10 mouse cellular contexts compared by ENCODE assay signal in the genomic region with DNA sequence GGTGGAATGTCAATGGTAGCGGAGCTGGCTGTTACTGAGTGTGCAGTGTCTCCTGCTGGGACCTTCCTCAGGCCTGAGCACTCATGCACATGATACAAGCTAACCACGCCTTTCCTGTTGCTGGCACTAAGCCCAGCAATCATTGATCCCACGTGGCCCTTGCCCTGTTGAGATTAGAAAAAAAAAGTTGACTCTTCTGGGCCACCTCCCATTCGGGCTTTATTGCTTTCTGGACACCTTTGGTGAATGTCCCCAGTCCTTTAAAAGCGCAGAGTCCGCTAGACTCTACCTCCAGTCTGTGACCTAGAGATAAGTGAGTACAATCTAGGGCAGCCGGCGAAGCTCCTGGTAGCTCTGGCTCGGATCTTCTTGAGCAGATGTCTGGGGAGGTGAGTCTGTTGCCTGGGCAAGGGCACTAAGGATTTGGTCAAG. TPM values are rescaled to one million over a fixed set of nuclear protein-coding genes. Genes with fewer than 3 reads are reported as not detected.
DNase-seq lines count a peak whose midpoint lies in the region; ATAC-seq and TF ChIP-seq lines count a peak whose summit lies in the region.
"Had no signal": no experiment of that assay in that cellular context is flagged by ENCODE, and none has a peak within 500 bp of the region (broad histone marks: within the 10 kb centered on the region; RNA-seq: fewer than 3 reads in every experiment).

Gene Aqp8, plus strand, starts transcription at position 222 of the 432 bp plus-strand sequence.

- no peaks in the 10 kb centered on the region for H3K27me3 ChIP-seq in MEL (ENCODE audit: control insufficient read depth in 1 of 2, insufficient read depth in 2 of 2, low read length in 2 of 2)
- no peaks in the 10 kb centered on the region for H3K27me3 ChIP-seq in heart, embryonic 11.5 days (ENCODE audit: control insufficient read depth, insufficient read depth, low read length)
- H3K27me3 ChIP-seq: embryonic facial prominence, embryonic 13.5 days had no signal

- no peak for TF ChIP-seq POLR2A in MEL (IDR thresholded peaks at IDR 0.05; ENCODE audit: control insufficient read depth in 1 of 2, insufficient read depth in 1 of 2, low read depth in 1 of 2, low read length in 2 of 2, poor library complexity in 1 of 2)

- DNase-seq in MEL (ENCODE audit: low read depth, low spot score) (peak; percentile 94), adipocyte (ENCODE audit: low spot score) (peak; percentile 50)
- DNase-seq in kidney, postnatal 4 days, result peak; percentile 58 to 68
- DNase-seq in retina, postnatal 7 days (ENCODE audit: low read depth, low spot score), result peak; percentile 17
- no peak for DNase-seq in thymus, postnatal 0 days (ENCODE audit: low spot score)
- no peak for DNase-seq in layer of hippocampus, postnatal 14 days (ENCODE audit: low spot score in 2 of 2)
- no peak for DNase-seq in thymus, postnatal 4 days

- ATAC-seq in heart, embryonic 11.5 days (replicated peaks; ENCODE audit: insufficient number of reproducible peaks, low FRiP score, low TSS enrichment), result peak; percentile 85

- H3K4me2 ChIP-seq in heart, embryonic 11.5 days, result peak within 1 kb of the TSS; percentile 32
- H3K4me2 ChIP-seq: embryonic facial prominence, embryonic 13.5 days had no signal

- H3K4me3 ChIP-seq in MEL (ENCODE audit: control insufficient read depth in 1 of 2, insufficient read depth in 1 of 2, low read depth in 2 of 2, low read length in 2 of 2), result no peak within 1 kb of the TSS
- H3K4me3 ChIP-seq in heart, embryonic 11.5 days (ENCODE audit: low read depth, low read length), result peak within 1 kb of the TSS; percentile 21
- H3K4me3 ChIP-seq: embryonic facial prominence, embryonic 13.5 days had no signal

- peak; percentile 89 to 90 for TF ChIP-seq EP300 in MEL (IDR thresholded peaks at IDR 0.05; ENCODE audit: low read depth in 1 of 2, low read length in 2 of 2)

- peaks cover 7 to 44% of the 10 kb centered on the region in 2 experiments for H3K4me1 ChIP-seq in MEL (ENCODE audit: control insufficient read depth in 1 of 2, insufficient read depth in 2 of 2, low read length in 2 of 2)
- H3K4me1 ChIP-seq in heart, embryonic 11.5 days (ENCODE audit: control insufficient read depth, insufficient read depth, low read length), result peaks cover 7% of the 10 kb centered on the region
- H3K4me1 ChIP-seq: embryonic facial prominence, embryonic 13.5 days had no signal

- peaks cover 0 to 34% of the 10 kb centered on the region in 2 experiments; a peak in 2 of 4 replicates for H3K36me3 ChIP-seq in MEL (ENCODE audit: control insufficient read depth in 1 of 2, insufficient read depth in 2 of 2, low read length in 2 of 2)
- H3K36me3 ChIP-seq in heart, embryonic 11.5 days (ENCODE audit: control insufficient read depth, insufficient read depth, low read length), result no peaks in the 10 kb centered on the region
- H3K36me3 ChIP-seq: embryonic facial prominence, embryonic 13.5 days had no signal

- H3K9me3 ChIP-seq in MEL (replicated peaks; ENCODE audit: insufficient read depth, low read length), result no peaks in the 10 kb centered on the region
- no peaks in the 10 kb centered on the region for H3K9me3 ChIP-seq in heart, embryonic 11.5 days (replicated peaks; ENCODE audit: control insufficient read depth, low read length)
- H3K9me3 ChIP-seq: embryonic facial prominence, embryonic 13.5 days had no signal

- TF ChIP-seq RAD21 in MEL (IDR thresholded peaks at IDR 0.05; ENCODE audit: low read depth, low read length), result peak; percentile 9; the same call in 1 of the 2 replicates

- H3K79me2 ChIP-seq in MEL (ENCODE audit: control insufficient read depth, insufficient read depth, low read length, poor library complexity), result no peaks in the 10 kb centered on the region

- 0 out of 2 replicates have a peak within 1 kb of the TSS, but pooled peaks have one; percentile 20 for H3K27ac ChIP-seq in MEL (ENCODE audit: control insufficient read depth, low read depth, low read length)
- H3K27ac ChIP-seq in heart, embryonic 11.5 days (ENCODE audit: low read depth, low read length), result peak within 1 kb of the TSS; percentile 81
- H3K27ac ChIP-seq: embryonic facial prominence, embryonic 13.5 days had no signal

- 38% methylated on average over 9 of the region's 9 CpGs for WGBS in heart, embryonic 11.5 days (ENCODE audit: insufficient replicate concordance)

- H3K9ac ChIP-seq in MEL (ENCODE audit: control insufficient read depth, low read depth, low read length, poor library complexity, severe bottlenecking), result peak within 1 kb of the TSS; percentile 32; the same call in 1 of the 2 replicates
- no peak within 1 kb of the TSS for H3K9ac ChIP-seq in heart, embryonic 11.5 days (ENCODE audit: low read depth, low read length)
- H3K9ac ChIP-seq: embryonic facial prominence, embryonic 13.5 days had no signal

- TF ChIP-seq CTCF in MEL (IDR thresholded peaks at IDR 0.05 in 2 of 3, conservative IDR thresholded peaks at IDR 0.05 in 1 of 3; ENCODE audit: control insufficient read depth in 1 of 3, insufficient read depth in 1 of 3, low read depth in 2 of 3, low read length in 3 of 3, poor library complexity in 1 of 3, severe bottlenecking in 1 of 3), result peak in 2 of 3 experiments; percentile 5 to 18; a peak in 2 of 6 replicates

TF ChIP-seq in MEL, 35 proteins besides CTCF, POLR2A, EP300 and RAD21:
- TF ChIP-seq MYC (IDR thresholded peaks at IDR 0.05; ENCODE audit: low read depth, low read length) (peak; percentile 93), CHD2 (IDR thresholded peaks at IDR 0.05; ENCODE audit: low read length) (no peak), TAL1 (IDR thresholded peaks at IDR 0.05; ENCODE audit: low read length) (peak; percentile 87), UBTF (IDR thresholded peaks at IDR 0.05; ENCODE audit: borderline replicate concordance, insufficient read depth, low read depth, low read length) (no peak), BHLHE40 (IDR thresholded peaks at IDR 0.05; ENCODE audit: borderline replicate concordance, low read depth, low read length) (peak; percentile 74; the same call in 1 of the 2 replicates), POLR2AphosphoS2 (IDR thresholded peaks at IDR 0.05; ENCODE audit: low read length) (no peak), ZC3H11A (IDR thresholded peaks at IDR 0.05; ENCODE audit: low read depth, low read length) (no peak), NRF1 (IDR thresholded peaks at IDR 0.05; ENCODE audit: insufficient read depth, low read depth, low read length, poor library complexity, severe bottlenecking) (no peak), HCFC1 (IDR thresholded peaks at IDR 0.05; ENCODE audit: low read depth, low read length) (0 out of 2 replicates have a peak, but pooled peaks have one; percentile 16), ETS1 (IDR thresholded peaks at IDR 0.05; ENCODE audit: low read depth, low read length) (peak; percentile 70; the same call in 1 of the 2 replicates), E2F4 (IDR thresholded peaks at IDR 0.05; ENCODE audit: borderline replicate concordance, low read depth, low read length) (no peak), ZNF384 (IDR thresholded peaks at IDR 0.05; ENCODE audit: low read depth, low read length) (peak; percentile 96), NELFE (IDR thresholded peaks at IDR 0.05; ENCODE audit: low read depth, low read length) (no peak), ELF1 (IDR thresholded peaks at IDR 0.05; ENCODE audit: low read depth, low read length) (no peak), USF2 (IDR thresholded peaks at IDR 0.05; ENCODE audit: borderline replicate concordance in 1 of 2, insufficient read depth in 1 of 2, low read depth in 1 of 2, low read length in 2 of 2) (peak in 1 of 2 experiments; percentile 57; a peak in 1 of 4 replicates), ZMIZ1 (IDR thresholded peaks at IDR 0.05; ENCODE audit: low read depth, low read length) (no peak), RCOR1 (IDR thresholded peaks at IDR 0.05; ENCODE audit: low read depth, low read length) (peak; percentile 89), MAZ (IDR thresholded peaks at IDR 0.05; ENCODE audit: low read depth, low read length) (no peak), MYB (IDR thresholded peaks at IDR 0.05; ENCODE audit: low read depth, low read length) (no peak), POLR2AphosphoS5 (IDR thresholded peaks at IDR 0.05; ENCODE audit: borderline replicate concordance, low read depth, low read length) (no peak), SIN3A (IDR thresholded peaks at IDR 0.05; ENCODE audit: low read length) (peak; percentile 89), TCF12 (IDR thresholded peaks at IDR 0.05; ENCODE audit: low read depth, low read length) (peak; percentile 84), USF1 (IDR thresholded peaks at IDR 0.05; ENCODE audit: low read depth, low read length) (peak; percentile 92), JUND (IDR thresholded peaks at IDR 0.05; ENCODE audit: low read depth, low read length) (no peak), SMC3 (IDR thresholded peaks at IDR 0.05; ENCODE audit: low read depth, low read length) (0 out of 2 replicates have a peak, but pooled peaks have one; percentile 27), MAX (IDR thresholded peaks at IDR 0.05; ENCODE audit: low read length) (peak; percentile 96), GATA1 (IDR thresholded peaks at IDR 0.05; ENCODE audit: low read depth, low read length) (peak; percentile 89), MEF2A (IDR thresholded peaks at IDR 0.05; ENCODE audit: extremely low read depth, insufficient replicate concordance, low read depth, low read length, poor library complexity, severe bottlenecking) (no peak), ZKSCAN1 (IDR thresholded peaks at IDR 0.05; ENCODE audit: low read depth, low read length) (no peak), MXI1 (IDR thresholded peaks at IDR 0.05; ENCODE audit: low read depth, low read length) (peak; percentile 93)

RNA-seq across cellular contexts. Expression of gene Aqp8, which starts in this region (rescaled TPM):
- total RNA-seq in MEL (2012; rRNA removed), result 0.33 and 2.1 TPM in 2 replicates
- polyA plus RNA-seq in MEL (2012; ENCODE audit: insufficient read depth in 1 of 2, insufficient read length in 2 of 2, low read depth in 1 of 2, low replicate concordance in 2 of 2, missing spikeins in 1 of 2), result under 1 TPM in 1 of 2 experiments, not detected in 1; 0.46 TPM
- polyA plus RNA-seq in heart, embryonic 11.5 days (2014; fragmentation: Nextera tagmentation; extraction: Ambion mirVana), result 4.5 and 5.2 TPM in 2 replicates
- 0.18 and 0.23 TPM in 2 replicates for polyA plus RNA-seq in thymus, postnatal 0 days (2015; fragmentation: Nextera tagmentation; extraction: Ambion mirVana)
- total RNA-seq in layer of hippocampus, postnatal 14 days (2021), result not detected
- polyA plus RNA-seq: embryonic facial prominence, embryonic 13.5 days; neural tube, embryonic 14.5 days had no signal

Comparison
In these comparisons a context has a peak if more than half of its experiments do, and no peak if none do; other contexts are left out.
1. DNase-seq: peak in MEL (single experiment), adipocyte (single experiment), kidney, postnatal 4 days (2 of 2) and retina, postnatal 7 days (single experiment); none in thymus, postnatal 0 days (single experiment), layer of hippocampus, postnatal 14 days (0 of 2) and thymus, postnatal 4 days (single experiment).